Mouse (Mus musculus) embryonic fibroblast, embryonic 13.5 days (primary cell): ENCODE data around the gene Olfr735.

Experiments
- CTCF ChIP-seq: IDR thresholded peaks from 2 replicates; pipeline ENCODE4 v1.5.1; 2011; ENCODE audit warnings: mild to moderate bottlenecking, control low read depth, low read length, moderate library complexity, borderline replicate concordance; ENCODE audit not compliant: insufficient read depth
- POLR2A ChIP-seq: IDR thresholded peaks from 2 replicates; pipeline ENCODE4 v1.6.1; 2011; ENCODE audit warnings: low read depth, mild to moderate bottlenecking, control low read depth, low read length, moderate library complexity

DNA sequence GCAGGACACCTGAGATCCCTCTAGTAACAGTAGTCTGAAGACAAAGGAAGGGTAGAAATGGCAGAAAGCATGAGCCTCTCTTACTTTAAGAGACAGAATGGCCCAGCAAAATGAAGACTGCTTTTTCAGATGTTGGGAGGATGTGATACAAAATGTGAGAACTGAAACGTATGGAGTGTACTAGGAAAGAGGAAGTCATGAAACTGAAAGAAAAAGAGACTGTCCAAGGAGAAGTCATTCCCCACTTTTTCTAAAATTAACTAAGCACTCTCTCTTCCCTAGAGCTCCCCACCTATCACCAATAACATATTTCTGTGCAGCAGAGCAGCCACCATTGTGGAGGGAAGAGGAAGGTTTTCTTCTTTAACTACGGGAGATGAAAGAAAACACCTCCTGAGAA, 8.9 kb upstream of the Olfr735 start, which contains the start of gene Tlr11:
- no peak for TF ChIP-seq CTCF
- TF ChIP-seq POLR2A, result no peak
